Mouse (Mus musculus) lung, embryonic 16.5 days (tissue): Measurements from ENCODE around the gene Map2k6. TPM values are rescaled to one million over a fixed set of nuclear protein-coding genes. Genes with fewer than 3 reads are reported as not detected.
A peak's percentile ranks its signal among the peaks of the same experiment; 100 is the strongest.

ENCODE experiments used
- ATAC-seq: fragments of 200-750 bp; cut with Nextera tagmentation; 2 replicates; pipeline ENCODE4 v1.8.0; 2017; ENCODE audit warnings: low read depth, mild to moderate bottlenecking, moderate library complexity
- H3K27ac ChIP-seq: fragments of 300-500 bp; sonication (generic); 2 replicates; pipeline ENCODE4 v1.5.1; 2014; ENCODE audit warnings: mild to moderate bottlenecking, control low read depth, low read length
- H3K27me3 ChIP-seq: fragments of 300-500 bp; sonication (generic); 2 replicates; pipeline ENCODE4 v1.6.1; 2014; ENCODE audit warnings: low read depth, low read length, mixed read lengths; ENCODE audit not compliant: control insufficient read depth, insufficient read depth
- H3K36me3 ChIP-seq: fragments of 300-500 bp; sonication (generic); 2 replicates; pipeline ENCODE4 v1.6.1; 2014; ENCODE audit warnings: low read length; ENCODE audit not compliant: control insufficient read depth, insufficient read depth
- H3K4me1 ChIP-seq: fragments of 300-500 bp; sonication (generic); replicated peaks from 2 replicates; pipeline ENCODE4 v1.6.1; 2014; ENCODE audit warnings: low read length, mixed read lengths; ENCODE audit not compliant: control insufficient read depth, insufficient read depth
- H3K4me2 ChIP-seq: fragments of 300-500 bp; sonication (generic); 2 replicates; pipeline ENCODE4 v1.6.1; 2014; ENCODE audit warnings: low read depth, low read length, control low read depth
- H3K4me3 ChIP-seq: fragments of 300-500 bp; sonication (generic); 2 replicates; pipeline ENCODE4 v1.5.1; 2014; ENCODE audit warnings: mild to moderate bottlenecking, low read length, control low read depth
- H3K9ac ChIP-seq: fragments of 300-500 bp; sonication (generic); 2 replicates; pipeline ENCODE4 v1.6.1; 2014; ENCODE audit warnings: low read length, control low read depth
- H3K9me3 ChIP-seq: fragments of 300-500 bp; sonication (generic); 2 replicates; pipeline ENCODE4 v1.6.1; 2016; ENCODE audit warnings: low read length; ENCODE audit not compliant: control insufficient read depth
- WGBS: fragments of 180-500 bp; shearing (Covaris S2); extraction: QIAGEN DNeasy Blood & Tissue Kit; methylation state at CpG from one replicate; pipeline ENCODE4 v1.1.7; 2014; 5-methylcytosine and 5-hydroxymethylcytosine counted together
- polyA plus RNA-seq: library from polyadenylated mRNA; unstranded; fragments of >200 nt; fragmentation: Nextera tagmentation; extraction: Ambion mirVana; gene quantifications from 2 replicates; pipeline ENCODE4 v1.2.1, GENCODE M21; 2015

The Map2k6 gene
- polyA plus RNA-seq, 1 experiment from 2014 or later, result 17.6 TPM

DNA sequence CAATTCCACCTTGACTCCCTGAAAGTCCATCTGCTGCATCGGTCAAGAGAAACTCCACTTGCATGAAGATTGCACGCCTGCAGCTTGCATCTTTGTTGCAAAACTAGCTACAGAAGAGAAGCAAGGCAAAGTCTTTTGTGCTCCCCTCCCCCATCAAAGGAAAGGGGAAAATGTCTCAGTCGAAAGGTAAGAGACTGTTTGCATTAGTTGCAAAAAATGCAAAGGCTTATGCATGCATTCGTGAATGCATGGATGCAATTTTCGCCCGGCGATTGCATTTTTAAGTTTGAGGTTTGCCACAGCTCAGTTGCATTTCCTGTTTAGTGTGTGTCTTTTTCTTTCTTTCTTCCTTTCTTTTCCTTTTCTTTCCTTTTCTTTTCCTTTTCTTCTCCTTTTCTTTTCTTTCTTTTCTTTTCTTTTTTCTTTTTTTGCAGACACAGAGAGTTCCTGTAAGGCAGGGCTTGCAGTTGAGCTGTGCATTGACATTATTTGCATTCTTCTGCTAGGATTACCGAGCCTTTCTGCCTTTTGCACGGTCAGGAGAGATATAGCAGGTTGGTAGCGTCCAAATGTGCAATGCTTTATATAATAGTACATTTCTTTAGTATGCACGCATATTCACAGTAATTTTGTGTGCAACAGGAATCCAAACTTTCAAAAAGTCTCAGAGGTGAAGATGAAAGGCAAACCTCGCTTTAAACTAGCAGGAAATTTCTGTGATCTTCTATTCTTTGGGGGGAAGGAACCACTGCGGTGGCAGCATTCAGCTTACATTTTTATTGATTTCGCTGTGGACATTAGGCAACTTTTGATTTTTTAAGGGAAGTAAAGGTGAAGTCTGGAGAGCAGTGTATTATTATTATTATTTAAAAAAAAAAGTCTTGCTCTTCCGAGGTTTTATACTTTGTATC lies 573 bp downstream of the Map2k6 start:
- ATAC-seq, result peak; percentile 27
- Histone ChIP-seq H3K9me3 (no peaks in the 10 kb centered on the region), H3K9ac (peak overlapping the region; percentile 59), H3K4me3 (peak overlapping the region; percentile 56), H3K4me1 (peaks cover 13% of the 10 kb centered on the region), H3K27me3 (no peaks in the 10 kb centered on the region), H3K36me3 (no peaks in the 10 kb centered on the region), H3K4me2 (peak overlapping the region; percentile 69), H3K27ac (peak overlapping the region; percentile 6; the same call in 1 of the 2 replicates)
- 4% methylated on average over 15 of the region's 15 CpGs for whole genome bisulfite sequencing

DNA sequence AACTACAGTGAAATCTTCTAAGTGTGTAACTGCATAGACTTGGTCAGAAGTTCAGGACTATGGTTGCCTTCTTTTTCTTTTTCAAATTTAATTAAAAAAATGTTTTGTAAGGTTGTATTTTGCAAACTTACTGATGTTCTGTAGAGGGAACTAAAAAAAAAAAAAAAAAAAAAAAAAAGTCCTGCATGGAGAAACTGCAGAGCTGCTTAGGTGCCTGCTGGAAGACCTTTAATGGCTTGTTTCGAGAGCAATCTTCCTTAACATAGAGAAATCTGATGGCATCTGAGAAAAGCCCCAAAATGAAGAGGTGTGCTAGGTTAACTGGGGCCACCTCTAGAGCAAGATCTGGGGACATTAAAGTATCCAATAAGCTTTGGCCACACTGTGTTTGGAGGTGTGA lies 1.4 kb downstream of the Map2k6 start:
- Histone ChIP-seq H3K27ac (no peak overlapping the region), H3K9ac (peak overlapping the region; percentile 59), H3K9me3 (no peaks in the 10 kb centered on the region), H3K27me3 (no peaks in the 10 kb centered on the region), H3K4me1 (peaks cover 16% of the 10 kb centered on the region), H3K36me3 (no peaks in the 10 kb centered on the region), H3K4me2 (peak overlapping the region; percentile 69), H3K4me3 (peak overlapping the region; percentile 56)
- 34% methylated on average over 1 of the region's 1 CpGs for WGBS
- ATAC-seq, result no peak

DNA sequence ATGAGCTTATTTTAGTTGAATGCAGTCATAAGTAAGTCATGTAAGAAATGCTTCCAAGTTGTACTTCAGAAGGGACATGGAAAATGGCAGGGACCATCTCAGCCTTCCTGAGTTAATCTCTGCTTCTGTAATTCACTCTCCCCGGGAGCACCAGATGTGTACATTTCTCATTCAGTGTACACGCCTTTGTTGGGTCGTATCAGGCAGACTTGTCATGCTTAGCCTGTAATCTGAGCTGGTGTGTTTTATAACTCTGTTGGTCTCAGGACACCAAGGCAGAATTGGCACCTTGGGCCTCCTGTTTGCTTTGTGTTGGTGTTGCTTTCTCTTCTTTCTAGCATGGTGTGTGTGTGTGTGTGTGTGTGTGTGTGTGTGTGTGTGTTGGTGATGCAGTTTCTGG lies 3.7 kb downstream of the Map2k6 start:
- no peaks in the 10 kb centered on the region for H3K36me3 ChIP-seq
- H3K27me3 ChIP-seq, result no peaks in the 10 kb centered on the region
- peak overlapping the region; percentile 13; the same call in 1 of the 2 replicates for H3K4me2 ChIP-seq
- ATAC-seq, result no peak
- peaks cover 20% of the 10 kb centered on the region for H3K4me1 ChIP-seq
- peak overlapping the region; percentile 56 for H3K27ac ChIP-seq
- no peak overlapping the region for H3K9ac ChIP-seq
- no peak overlapping the region for H3K4me3 ChIP-seq
- WGBS, result 16% methylated on average over 3 of the region's 3 CpGs
- H3K9me3 ChIP-seq, result no peaks in the 10 kb centered on the region

DNA sequence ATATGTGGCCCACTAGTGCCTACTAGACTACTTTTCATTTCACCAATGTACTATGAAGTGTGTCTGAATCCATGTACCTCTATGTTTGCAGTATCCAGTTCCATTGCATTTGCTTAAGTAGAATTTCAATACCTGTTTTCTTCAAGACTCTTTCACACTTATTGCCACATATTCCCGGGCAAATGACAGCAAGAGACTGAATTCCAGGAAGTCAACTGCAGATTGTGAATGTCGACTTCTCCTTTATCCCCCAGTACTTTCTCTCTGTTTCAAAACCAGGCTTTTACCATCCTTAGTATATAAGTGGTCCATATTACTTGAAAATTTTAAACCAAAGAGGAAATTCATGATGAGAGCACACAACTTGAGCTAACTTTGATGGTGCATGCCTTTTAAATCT lies 4.7 kb downstream of the Map2k6 start:
- H3K27me3 ChIP-seq, result no peaks in the 10 kb centered on the region
- peaks cover 20% of the 10 kb centered on the region for H3K4me1 ChIP-seq
- no peak for ATAC-seq
- 71% methylated on average over 2 of the region's 2 CpGs for WGBS
- H3K4me2 ChIP-seq, result no peak overlapping the region
- H3K27ac ChIP-seq, result no peak overlapping the region
- no peak overlapping the region for H3K9ac ChIP-seq
- H3K4me3 ChIP-seq, result no peak overlapping the region
- no peaks in the 10 kb centered on the region for H3K36me3 ChIP-seq
- no peaks in the 10 kb centered on the region for H3K9me3 ChIP-seq

DNA sequence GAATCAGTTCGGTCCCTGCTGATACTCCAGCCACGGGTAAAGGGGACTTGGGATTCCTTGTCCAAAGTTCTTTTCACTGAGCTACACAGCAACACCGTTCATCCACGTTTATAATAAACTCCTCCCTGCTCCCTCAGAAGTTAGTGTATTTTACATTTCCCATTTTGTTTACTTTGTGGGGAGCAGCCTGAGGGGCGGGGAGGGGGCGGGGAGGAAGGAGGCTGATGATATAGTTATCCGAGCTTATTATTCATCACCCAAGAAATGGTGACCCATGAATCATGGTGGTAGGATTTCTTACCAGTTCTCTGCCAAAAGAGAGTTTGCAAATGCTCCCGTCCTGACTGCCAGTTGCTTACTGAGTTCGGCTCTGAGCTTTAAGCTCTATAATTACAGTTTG lies 6.7 kb downstream of the Map2k6 start:
- no peak overlapping the region for H3K27ac ChIP-seq
- H3K9me3 ChIP-seq, result no peaks in the 10 kb centered on the region
- H3K4me1 ChIP-seq, result peaks cover 15% of the 10 kb centered on the region
- ATAC-seq, result peak; percentile 51; the same call in 1 of the 2 replicates
- H3K9ac ChIP-seq, result no peak overlapping the region
- no peak overlapping the region for H3K4me3 ChIP-seq
- no peaks in the 10 kb centered on the region for H3K27me3 ChIP-seq
- H3K36me3 ChIP-seq, result no peaks in the 10 kb centered on the region
- 30% methylated on average over 9 of the region's 9 CpGs for WGBS
- H3K4me2 ChIP-seq, result peak overlapping the region; percentile 1; the same call in 1 of the 2 replicates

DNA sequence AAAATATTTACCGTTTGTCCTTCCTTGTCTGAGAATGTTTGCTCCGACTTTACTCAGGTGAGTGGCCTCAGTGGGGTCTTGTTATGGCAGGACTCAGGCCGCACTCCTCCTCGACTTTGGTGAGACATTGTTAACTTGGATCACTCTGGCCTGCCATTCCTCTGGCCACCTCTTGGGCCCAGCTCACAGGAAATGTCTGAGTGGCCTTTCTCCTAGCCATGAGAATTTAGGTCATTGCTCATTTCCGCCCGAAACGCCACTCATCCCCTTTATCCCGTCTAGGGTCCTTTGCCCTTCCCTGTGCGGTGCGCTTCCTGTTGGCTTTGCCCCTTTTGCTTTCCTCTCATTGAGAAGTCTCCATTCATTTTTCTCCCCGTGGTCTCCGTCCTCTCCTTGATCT lies 10.2 kb downstream of the Map2k6 start:
- ATAC-seq, result no peak
- WGBS, result 73% methylated on average over 12 of the region's 12 CpGs
- H3K36me3 ChIP-seq, result no peaks in the 10 kb centered on the region
- no peak overlapping the region for H3K4me2 ChIP-seq
- H3K9ac ChIP-seq, result no peak overlapping the region
- H3K9me3 ChIP-seq, result no peaks in the 10 kb centered on the region
- H3K4me1 ChIP-seq, result peaks cover 7% of the 10 kb centered on the region
- H3K27me3 ChIP-seq, result no peaks in the 10 kb centered on the region
- no peak overlapping the region for H3K4me3 ChIP-seq
- H3K27ac ChIP-seq, result no peak overlapping the region

DNA sequence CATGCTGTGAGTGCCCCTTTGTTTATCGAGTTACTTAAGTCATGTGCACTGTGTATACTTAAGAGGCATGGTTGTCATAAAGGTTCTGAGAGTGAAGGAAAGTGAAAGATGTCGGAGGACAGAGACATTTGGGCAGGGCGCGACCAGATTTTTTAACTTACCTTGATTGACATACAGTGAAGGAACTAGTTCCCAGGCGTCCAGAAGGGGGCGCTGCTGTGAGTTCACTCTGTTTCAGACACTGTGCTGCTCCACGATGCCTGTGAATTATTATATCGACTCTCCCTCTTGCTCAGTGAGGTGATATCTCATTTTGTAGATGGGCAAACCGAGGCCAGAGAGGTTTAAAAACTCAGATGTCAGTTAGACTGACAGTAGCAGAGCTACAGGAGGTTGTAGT lies 10.9 kb downstream of the Map2k6 start:
- Histone ChIP-seq H3K9ac (no peak overlapping the region), H3K27me3 (no peaks in the 10 kb centered on the region), H3K4me3 (no peak overlapping the region), H3K36me3 (no peaks in the 10 kb centered on the region), H3K27ac (no peak overlapping the region), H3K4me1 (peaks cover 7% of the 10 kb centered on the region), H3K4me2 (no peak overlapping the region), H3K9me3 (no peaks in the 10 kb centered on the region)
- WGBS, result 70% methylated on average over 9 of the region's 9 CpGs
- no peak for ATAC-seq

DNA sequence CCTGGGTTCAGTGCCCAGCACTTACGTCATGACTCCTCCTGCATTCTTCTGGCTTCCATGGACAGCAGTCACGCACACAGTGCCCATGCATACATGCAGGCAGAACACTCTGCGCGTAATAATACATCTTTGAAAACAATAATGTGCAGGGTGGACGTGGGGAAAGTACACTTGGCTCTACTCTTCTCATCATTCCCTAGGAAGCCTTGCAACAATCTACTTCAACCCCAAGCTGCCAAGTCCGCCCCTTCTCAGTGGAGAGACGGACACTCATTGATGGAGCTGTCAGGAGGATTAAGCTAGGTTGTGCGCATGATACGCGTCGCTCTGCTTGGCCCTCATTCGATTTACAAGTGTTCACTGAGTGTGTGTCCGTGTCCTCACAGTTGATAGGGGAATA lies 12.7 kb downstream of the Map2k6 start:
- H3K4me3 ChIP-seq, result no peak overlapping the region
- no peak overlapping the region for H3K9ac ChIP-seq
- H3K4me1 ChIP-seq, result no peaks in the 10 kb centered on the region
- no peak for ATAC-seq
- no peak overlapping the region for H3K4me2 ChIP-seq
- H3K27me3 ChIP-seq, result no peaks in the 10 kb centered on the region
- H3K27ac ChIP-seq, result no peak overlapping the region
- 89% methylated on average over 13 of the region's 13 CpGs for WGBS
- H3K36me3 ChIP-seq, result no peaks in the 10 kb centered on the region
- no peaks in the 10 kb centered on the region for H3K9me3 ChIP-seq

DNA sequence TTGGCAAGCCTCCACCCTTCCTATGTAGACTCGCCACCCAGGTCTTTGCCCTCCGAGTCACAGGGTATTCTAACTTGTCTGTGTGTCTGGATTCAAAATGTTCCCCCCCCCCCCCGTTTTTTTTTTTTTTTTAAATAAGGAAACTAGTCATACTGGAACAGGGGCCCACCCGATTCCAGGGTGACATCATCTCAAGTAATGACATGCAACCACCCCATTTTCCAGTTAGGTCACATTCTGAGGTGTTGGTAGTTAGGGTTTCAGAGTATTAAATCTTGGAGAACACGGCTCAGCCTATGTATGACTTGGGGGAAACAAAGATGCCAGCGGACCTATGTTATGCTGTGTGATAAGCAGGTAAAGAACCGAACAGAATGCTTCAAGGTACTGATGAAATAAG lies 15.3 kb downstream of the Map2k6 start:
- Histone ChIP-seq H3K27ac (no peak overlapping the region), H3K4me1 (no peaks in the 10 kb centered on the region)

More for the DNA sequence above, 15.3 kb downstream of the Map2k6 start:
- H3K36me3 ChIP-seq, result no peaks in the 10 kb centered on the region
- no peak for ATAC-seq
- no peak overlapping the region for H3K9ac ChIP-seq
- WGBS, result 78% methylated on average over 7 of the region's 7 CpGs
- H3K9me3 ChIP-seq, result no peaks in the 10 kb centered on the region
- H3K4me3 ChIP-seq, result no peak overlapping the region
- no peak overlapping the region for H3K4me2 ChIP-seq
- H3K27me3 ChIP-seq, result no peaks in the 10 kb centered on the region
